Mouse (Mus musculus) neural tube, embryonic 14.5 days (tissue): Measurements from ENCODE around the gene Stmn1. TPM values are rescaled to one million over a fixed set of nuclear protein-coding genes. Genes with fewer than 3 reads are reported as not detected.
A peak's percentile ranks its signal among the peaks of the same experiment; 100 is the strongest.

Experiments used
- ATAC-seq: fragments of 200-750 bp; cut with Nextera tagmentation; 2 replicates; pipeline ENCODE4 v1.8.0; 2017; ENCODE audit warnings: low read depth, mild to moderate bottlenecking, moderate TSS enrichment, moderate library complexity
- H3K27ac ChIP-seq: fragments of 300-500 bp; sonication (generic); 2 replicates; pipeline ENCODE4 v1.5.1; 2014; ENCODE audit warnings: low read depth, mild to moderate bottlenecking, control low read depth, low read length, moderate library complexity, mixed read lengths
- H3K27me3 ChIP-seq: fragments of 300-500 bp; sonication (generic); 2 replicates; pipeline ENCODE4 v1.6.1; 2014; ENCODE audit warnings: low read length; ENCODE audit not compliant: control insufficient read depth, insufficient read depth
- H3K36me3 ChIP-seq: fragments of 300-500 bp; sonication (generic); 2 replicates; pipeline ENCODE4 v1.6.1; 2014; ENCODE audit warnings: low read length, mixed read lengths; ENCODE audit not compliant: control insufficient read depth, insufficient read depth
- H3K4me1 ChIP-seq: fragments of 300-500 bp; sonication (generic); 2 replicates; pipeline ENCODE4 v1.6.1; 2014; ENCODE audit warnings: low read length; ENCODE audit not compliant: control insufficient read depth, insufficient read depth
- H3K4me2 ChIP-seq: fragments of 300-500 bp; sonication (generic); 2 replicates; pipeline ENCODE4 v1.6.1; 2014; ENCODE audit warnings: mild to moderate bottlenecking, low read depth, low read length, control low read depth
- H3K4me3 ChIP-seq: fragments of 300-500 bp; sonication (generic); 2 replicates; pipeline ENCODE4 v1.5.1; 2014; ENCODE audit warnings: low read depth, low read length, control low read depth, mixed read lengths
- H3K9ac ChIP-seq: fragments of 300-500 bp; sonication (generic); replicated peaks from 2 replicates; pipeline ENCODE4 v1.6.1; 2014; ENCODE audit warnings: low read depth, mild to moderate bottlenecking, control low read depth, low read length, mixed read lengths
- H3K9me3 ChIP-seq: fragments of 300-500 bp; sonication (generic); 2 replicates; pipeline ENCODE4 v1.6.1; 2016; ENCODE audit warnings: low read length; ENCODE audit not compliant: control insufficient read depth
- WGBS: fragments of 180-500 bp; shearing (Covaris S2); extraction: QIAGEN DNeasy Blood & Tissue Kit; methylation state at CpG from one replicate; pipeline ENCODE4 v1.1.7; 2014; 5-methylcytosine and 5-hydroxymethylcytosine counted together
- polyA plus RNA-seq: library from polyadenylated mRNA; unstranded; fragments of >200 nt; fragmentation: Nextera tagmentation; extraction: Ambion mirVana; gene quantifications from 2 replicates; pipeline ENCODE4 v1.2.1, GENCODE M21; 2014

The Stmn1 gene
- polyA plus RNA-seq, 1 experiment from 2014 or later = 5,364 TPM

DNA sequence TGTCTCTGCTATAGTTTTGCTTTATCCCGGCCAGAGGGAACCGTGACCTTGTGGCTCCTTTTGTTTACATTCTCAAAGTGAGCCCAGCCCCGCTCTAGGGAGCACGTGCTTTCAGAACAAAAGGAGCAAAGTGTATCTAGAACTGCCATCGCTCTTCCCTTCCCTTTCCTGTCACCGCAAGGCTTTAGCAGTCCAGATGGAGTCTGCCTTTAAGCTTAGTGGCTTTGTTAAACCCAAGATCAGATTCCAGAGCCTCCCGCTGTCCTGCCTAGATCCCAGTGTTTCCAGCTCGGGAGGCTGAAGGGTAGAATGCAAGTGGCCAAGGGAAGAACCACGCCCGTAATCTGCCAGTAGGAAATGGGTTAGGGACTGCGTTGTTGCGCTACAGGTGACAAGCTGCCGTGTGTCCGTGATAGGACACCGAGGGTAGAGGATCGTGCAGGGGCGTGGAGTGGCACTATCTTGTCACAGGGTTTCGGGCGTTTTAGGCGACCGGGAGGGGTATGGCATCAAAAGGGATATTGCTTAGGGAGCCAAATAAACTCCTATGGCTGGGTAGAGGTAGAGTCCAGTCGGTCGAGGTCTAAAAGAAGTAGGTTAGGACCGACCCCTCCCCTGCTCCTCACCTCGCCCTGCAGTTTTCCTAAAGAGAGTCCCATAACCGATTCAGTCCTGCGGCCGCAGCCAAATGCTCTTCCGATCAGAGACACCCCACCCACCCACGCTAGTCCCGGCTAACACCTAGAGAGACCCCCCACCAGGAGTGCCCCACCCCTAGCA is 495 bp upstream of the Stmn1 start:
- Histone ChIP-seq H3K9me3 (no peaks in the 10 kb centered on the region), H3K9ac (peak overlapping the region; percentile 94), H3K4me2 (peak overlapping the region; percentile 92), H3K4me3 (peak overlapping the region; percentile 73), H3K4me1 (peaks cover 30% of the 10 kb centered on the region), H3K27me3 (no peaks in the 10 kb centered on the region), H3K36me3 (peaks cover 16% of the 10 kb centered on the region; the same call in 1 of the 2 replicates), H3K27ac (peak overlapping the region; percentile 97)
- under 1% methylated on average over 31 of the region's 31 CpGs for WGBS
- peak; percentile 44 for ATAC-seq

GRCm38 (mm10) chr4:134468578-134469266 is 602 bp downstream of the Stmn1 start:
- Histone ChIP-seq H3K9me3 (no peaks in the 10 kb centered on the region), H3K4me3 (peak overlapping the region; percentile 73), H3K4me2 (peak overlapping the region; percentile 92), H3K4me1 (peaks cover 36% of the 10 kb centered on the region), H3K27me3 (no peaks in the 10 kb centered on the region), H3K9ac (peak overlapping the region; percentile 94), H3K36me3 (peaks cover 23% of the 10 kb centered on the region), H3K27ac (peak overlapping the region; percentile 97)
- peak; percentile 82 for ATAC-seq
- under 1% methylated on average over 67 of the region's 68 CpGs for WGBS

- Histone ChIP-seq H3K4me3 (peak overlapping the region; percentile 73), H3K9ac (peak overlapping the region; percentile 94), H3K27ac (peak overlapping the region; percentile 97), H3K4me2 (peak overlapping the region; percentile 92), H3K27me3 (no peaks in the 10 kb centered on the region), H3K36me3 (peaks cover 29% of the 10 kb centered on the region), H3K9me3 (no peaks in the 10 kb centered on the region), H3K4me1 (peaks cover 43% of the 10 kb centered on the region)
- 3% methylated on average over 6 of the region's 6 CpGs for WGBS
- ATAC-seq = peak; percentile 15; the same call in 1 of the 2 replicates
Observed at GRCm38 (mm10) chr4:134469341-134469796, 1.2 kb downstream of the Stmn1 start.

- no peaks in the 10 kb centered on the region for H3K9me3 ChIP-seq
- H3K27ac ChIP-seq = peak overlapping the region; percentile 97
- H3K27me3 ChIP-seq = no peaks in the 10 kb centered on the region
- H3K4me1 ChIP-seq = peaks cover 45% of the 10 kb centered on the region
- peak overlapping the region; percentile 92 for H3K4me2 ChIP-seq
- peaks cover 35% of the 10 kb centered on the region for H3K36me3 ChIP-seq
- H3K9ac ChIP-seq = peak overlapping the region; percentile 94
- WGBS = 22% methylated on average over 3 of the region's 3 CpGs
- peak overlapping the region; percentile 73 for H3K4me3 ChIP-seq
- ATAC-seq = no peak
Observed at GRCm38 (mm10) chr4:134469985-134470384, 1.9 kb downstream of the Stmn1 start.

DNA sequence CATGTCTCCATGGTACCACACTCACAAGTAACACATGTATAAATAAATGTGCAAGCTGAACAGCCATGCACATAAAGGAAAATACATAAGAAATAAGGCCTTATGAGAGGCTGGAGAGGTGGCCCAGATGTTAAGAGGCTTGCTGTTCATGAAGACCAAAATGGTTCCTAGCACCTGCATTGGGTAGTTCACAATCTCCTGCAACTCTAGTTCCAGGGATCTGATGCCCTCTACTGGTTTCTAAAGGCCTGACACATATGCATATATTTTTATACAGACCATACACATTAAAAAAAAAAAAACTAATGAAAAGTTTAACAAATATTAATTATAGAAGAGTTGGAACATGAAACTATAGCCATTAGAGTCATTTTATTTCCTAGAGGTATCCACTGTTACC is 3.3 kb downstream of the Stmn1 start:
- peak overlapping the region; percentile 92 for H3K4me2 ChIP-seq
- H3K9me3 ChIP-seq = no peaks in the 10 kb centered on the region
- H3K4me1 ChIP-seq = peaks cover 37% of the 10 kb centered on the region
- peak overlapping the region; percentile 70 for H3K27ac ChIP-seq
- H3K27me3 ChIP-seq = no peaks in the 10 kb centered on the region
- peak overlapping the region; percentile 94; the same call in 1 of the 2 replicates for H3K9ac ChIP-seq
- ATAC-seq = no peak
- peak overlapping the region; percentile 73 for H3K4me3 ChIP-seq
- peaks cover 38% of the 10 kb centered on the region for H3K36me3 ChIP-seq

DNA sequence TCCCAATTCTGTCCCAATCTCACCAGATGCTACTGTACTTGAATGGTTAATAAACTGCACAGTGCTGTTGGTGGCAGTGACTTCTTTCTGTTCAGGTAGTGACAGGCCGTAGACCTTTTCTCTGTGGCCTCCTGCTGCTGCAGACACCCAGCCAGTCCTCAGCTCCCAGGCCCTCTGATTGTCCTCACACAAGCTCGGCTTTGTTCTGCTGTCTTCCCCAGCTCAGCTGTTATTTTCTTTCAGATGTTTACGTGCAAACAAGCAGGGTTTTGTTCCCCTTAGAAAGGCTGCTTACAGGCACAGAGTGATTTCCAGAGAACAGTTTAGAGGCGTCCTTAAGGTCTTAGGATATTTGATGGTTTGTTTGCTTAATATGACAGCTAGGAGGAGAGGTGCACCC is 5.6 kb downstream of the Stmn1 start:
- Histone ChIP-seq H3K27me3 (no peaks in the 10 kb centered on the region), H3K36me3 (peaks cover 46% of the 10 kb centered on the region), H3K4me1 (peaks cover 31% of the 10 kb centered on the region), H3K4me3 (no peak overlapping the region), H3K9me3 (no peaks in the 10 kb centered on the region), H3K4me2 (no peak overlapping the region; the same call in 1 of the 2 replicates), H3K9ac (0 out of 2 replicates have a peak overlapping the region, but pooled peaks have one; percentile 8), H3K27ac (peak overlapping the region; percentile 80)
- ATAC-seq = no peak
- 44% methylated on average over 4 of the region's 4 CpGs for WGBS

- H3K27ac ChIP-seq = peak overlapping the region; percentile 80
- peaks cover 31% of the 10 kb centered on the region for H3K4me1 ChIP-seq
- H3K9ac ChIP-seq = 0 out of 2 replicates have a peak overlapping the region, but pooled peaks have one; percentile 8
- WGBS = 24% methylated on average over 8 of the region's 8 CpGs
- H3K9me3 ChIP-seq = no peaks in the 10 kb centered on the region
- H3K36me3 ChIP-seq = peaks cover 46% of the 10 kb centered on the region
- no peak overlapping the region for H3K4me3 ChIP-seq
- H3K27me3 ChIP-seq = no peaks in the 10 kb centered on the region
- H3K4me2 ChIP-seq = peak overlapping the region; percentile 31; the same call in 1 of the 2 replicates
- peak; percentile 20; the same call in 1 of the 2 replicates for ATAC-seq
Observed at GRCm38 (mm10) chr4:134474240-134474639, 6.1 kb downstream of the Stmn1 start.

DNA sequence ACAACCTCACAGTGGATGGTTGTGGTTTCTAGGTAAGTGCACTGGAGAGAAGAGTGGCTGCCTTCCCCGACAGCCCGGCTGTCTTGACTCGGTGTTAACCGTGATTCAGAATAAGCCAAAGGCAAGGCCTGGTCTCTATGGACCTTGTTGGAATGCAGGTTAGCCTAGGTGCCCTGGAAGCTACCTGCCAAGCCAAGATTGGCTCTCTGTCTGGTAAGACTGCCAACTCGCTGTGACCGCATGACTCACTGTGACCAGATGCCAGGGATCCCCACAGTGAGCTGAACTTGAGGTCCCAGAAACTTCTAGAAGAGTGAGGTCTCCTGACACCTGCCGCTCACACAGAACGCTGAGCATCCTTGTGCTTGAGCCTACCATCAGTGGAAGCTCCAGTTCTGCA is 8.8 kb downstream of the Stmn1 start:
- Histone ChIP-seq H3K4me2 (no peak overlapping the region), H3K4me3 (no peak overlapping the region), H3K9me3 (no peaks in the 10 kb centered on the region), H3K9ac (no peak overlapping the region), H3K27ac (0 out of 2 replicates have a peak overlapping the region, but pooled peaks have one; percentile 23), H3K4me1 (peaks cover 24% of the 10 kb centered on the region), H3K36me3 (peaks cover 36% of the 10 kb centered on the region), H3K27me3 (no peaks in the 10 kb centered on the region)
- ATAC-seq = no peak
- WGBS = 81% methylated on average over 8 of the region's 8 CpGs
